Mouse (Mus musculus) hindbrain, embryonic 12.5 days (tissue): ENCODE measurements at regions not wholly inside any gene's neighbourhood (a gene's known extent, or its start where the extent isn't known, plus 50 kb on each side); places are given as distances from the start of the nearest gene placed in this dataset.
"Not testable (repeated sequence)": the region's sequence is repeated elsewhere in the genome, so short reads cannot be mapped to it uniquely, and the experiment has no call there.

ENCODE experiments used
- ATAC-seq: fragments of 200-750 bp; cut with Nextera tagmentation; 2 replicates; pipeline ENCODE4 v1.8.0; 2017; ENCODE audit warnings: moderate TSS enrichment; ENCODE audit not compliant: low FRiP score
- H3K27ac ChIP-seq: fragments of 300-500 bp; sonication (generic); 2 replicates; pipeline ENCODE4 v1.5.1; 2016; ENCODE audit warnings: mild to moderate bottlenecking
- H3K27me3 ChIP-seq: fragments of 300-500 bp; sonication (generic); 2 replicates; pipeline ENCODE4 v1.6.1; 2016; ENCODE audit warnings: mild to moderate bottlenecking
- H3K36me3 ChIP-seq: fragments of 300-500 bp; sonication (generic); 2 replicates; pipeline ENCODE4 v1.6.1; 2016; ENCODE audit warnings: mild to moderate bottlenecking
- H3K4me1 ChIP-seq: fragments of 300-500 bp; sonication (generic); 2 replicates; pipeline ENCODE4 v1.6.1; 2016
- H3K4me2 ChIP-seq: fragments of 300-500 bp; sonication (generic); replicated peaks from 2 replicates; pipeline ENCODE4 v1.6.1; 2016; ENCODE audit warnings: mild to moderate bottlenecking
- H3K4me3 ChIP-seq: fragments of 300-500 bp; sonication (generic); 2 replicates; pipeline ENCODE4 v1.5.1; 2016; ENCODE audit warnings: mild to moderate bottlenecking
- H3K9ac ChIP-seq: fragments of 300-500 bp; sonication (generic); 2 replicates; pipeline ENCODE4 v1.6.1; 2016; ENCODE audit warnings: mild to moderate bottlenecking, moderate library complexity
- H3K9me3 ChIP-seq: fragments of 300-500 bp; sonication (generic); replicated peaks from 2 replicates; pipeline ENCODE4 v1.6.1; 2016; ENCODE audit warnings: mild to moderate bottlenecking
- WGBS: fragments of 180-500 bp; shearing (Covaris S2); methylation state at CpG from one replicate; pipeline ENCODE4 v1.1.7; 2016; 5-methylcytosine and 5-hydroxymethylcytosine counted together

DNA sequence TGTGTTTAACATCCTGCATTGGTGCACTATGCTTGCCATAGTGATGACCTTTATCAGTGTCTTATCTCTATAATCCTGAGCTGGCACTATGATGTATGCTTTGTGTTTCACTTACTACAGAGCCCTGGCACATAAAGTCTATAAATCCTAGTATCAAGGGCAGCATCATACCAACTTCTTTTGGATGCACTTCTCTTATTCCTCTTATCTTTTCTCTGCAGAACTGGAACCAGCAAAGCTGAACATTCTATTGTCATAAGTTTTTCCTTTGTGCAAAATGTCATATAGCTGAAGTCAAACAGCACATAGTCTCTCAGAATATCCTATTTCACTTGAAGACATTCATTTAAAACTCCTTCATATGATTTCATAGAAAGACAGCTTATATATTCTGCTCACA lies 563.3 kb upstream of the Foxg1 start:
- no peak for ATAC-seq

DNA sequence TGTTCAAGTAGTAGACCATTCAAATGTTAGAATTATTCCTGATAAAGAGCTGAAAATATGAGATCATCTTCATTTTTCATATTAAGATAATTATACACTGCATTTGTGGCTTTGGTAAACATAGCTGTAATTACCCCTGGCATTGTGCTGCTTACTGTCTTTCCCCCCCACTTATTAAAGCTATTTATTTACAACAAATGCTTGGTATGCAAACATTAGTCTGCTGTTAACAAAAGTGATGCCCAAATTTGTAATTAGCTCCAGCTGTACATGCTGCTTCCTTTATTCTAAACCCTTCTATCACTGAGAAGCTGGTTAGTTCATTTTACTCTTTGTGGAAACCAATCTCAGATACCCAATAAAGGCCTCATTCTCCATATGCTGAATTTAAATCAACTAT lies 562.3 kb upstream of the Foxg1 start:
- no peak overlapping the region for H3K27ac ChIP-seq
- no peaks in the 10 kb centered on the region for H3K36me3 ChIP-seq
- H3K4me1 ChIP-seq: no peaks in the 10 kb centered on the region
- no peaks in the 10 kb centered on the region for H3K27me3 ChIP-seq
- no peak overlapping the region for H3K9ac ChIP-seq
- H3K4me2 ChIP-seq: no peak overlapping the region
- no peaks in the 10 kb centered on the region for H3K9me3 ChIP-seq
- H3K4me3 ChIP-seq: no peak overlapping the region
- no peak for ATAC-seq

More for the DNA sequence above, 563.3 kb upstream of the Foxg1 start:
- Histone ChIP-seq H3K4me2 (no peak overlapping the region), H3K9me3 (no peaks in the 10 kb centered on the region), H3K27ac (no peak overlapping the region), H3K4me1 (no peaks in the 10 kb centered on the region), H3K36me3 (no peaks in the 10 kb centered on the region), H3K27me3 (no peaks in the 10 kb centered on the region), H3K9ac (no peak overlapping the region), H3K4me3 (no peak overlapping the region)

DNA sequence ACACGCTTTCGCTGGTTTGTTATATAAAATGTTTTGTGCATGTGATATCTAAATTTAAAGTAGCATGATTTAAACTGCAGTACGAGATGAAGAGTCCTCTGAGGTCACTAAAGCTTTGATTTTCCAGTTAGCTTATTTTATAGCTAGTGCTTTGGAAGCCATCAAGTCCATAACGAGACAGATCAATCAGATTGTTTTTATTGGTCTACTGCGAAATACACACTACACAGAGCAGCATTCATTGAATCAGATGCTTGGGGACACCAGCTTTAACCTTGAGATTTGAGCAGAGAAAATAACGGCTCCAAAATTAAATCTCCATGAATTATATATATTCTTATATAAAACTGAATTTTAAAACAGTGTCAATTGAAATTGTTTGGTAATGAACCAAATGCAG lies 556.2 kb upstream of the Foxg1 start:
- WGBS: 83% methylated on average over 6 of the region's 6 CpGs
- ATAC-seq: no peak
- no peak overlapping the region for H3K4me3 ChIP-seq

GRCm38 (mm10) chr12:48853356-48853755 lies 529.1 kb upstream of the Foxg1 start:
- H3K9me3 ChIP-seq, H3K36me3 ChIP-seq, H3K4me2 ChIP-seq, H3K9ac ChIP-seq, ATAC-seq, H3K27me3 ChIP-seq, H3K27ac ChIP-seq, H3K4me3 ChIP-seq, H3K4me1 ChIP-seq: not testable (repeated sequence)
- WGBS: 85% methylated on average over 4 of the region's 4 CpGs

More for the DNA sequence above, 556.2 kb upstream of the Foxg1 start:
- H3K36me3 ChIP-seq: no peaks in the 10 kb centered on the region
- H3K27me3 ChIP-seq: no peaks in the 10 kb centered on the region
- H3K27ac ChIP-seq: no peak overlapping the region
- no peaks in the 10 kb centered on the region for H3K4me1 ChIP-seq
- H3K9ac ChIP-seq: no peak overlapping the region
- H3K9me3 ChIP-seq: no peaks in the 10 kb centered on the region
- no peak overlapping the region for H3K4me2 ChIP-seq

DNA sequence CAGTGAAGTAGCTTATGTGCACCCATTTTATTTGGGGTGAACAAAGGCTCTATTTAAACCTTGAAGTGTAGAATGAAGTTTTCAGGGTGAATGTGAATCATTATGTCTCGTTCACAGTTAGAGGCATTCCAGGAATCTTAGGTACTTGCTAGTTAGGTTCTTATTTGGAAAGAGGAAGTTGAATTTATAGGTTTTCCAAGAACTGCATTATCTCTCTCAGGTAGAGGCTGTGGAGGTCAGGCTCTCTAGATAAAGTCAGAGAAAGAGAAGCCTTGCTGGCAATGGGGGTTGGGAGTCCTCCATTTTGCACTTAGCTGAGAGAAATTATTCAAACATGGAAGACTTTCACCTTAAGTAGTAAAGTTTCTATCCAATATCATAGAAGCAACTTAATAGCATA lies 528.4 kb upstream of the Foxg1 start:
- Histone ChIP-seq H3K36me3 (no peaks in the 10 kb centered on the region), H3K4me2 (no peak overlapping the region), H3K9me3 (no peaks in the 10 kb centered on the region), H3K27me3 (no peaks in the 10 kb centered on the region), H3K27ac (no peak overlapping the region), H3K4me1 (no peaks in the 10 kb centered on the region), H3K9ac (no peak overlapping the region), H3K4me3 (no peak overlapping the region)
- 82% methylated on average over 1 of the region's 1 CpGs for WGBS
- no peak for ATAC-seq

- H3K36me3 ChIP-seq: no peaks in the 10 kb centered on the region
- H3K9me3 ChIP-seq: no peaks in the 10 kb centered on the region
- peaks cover 8% of the 10 kb centered on the region for H3K4me1 ChIP-seq
- no peak overlapping the region for H3K4me3 ChIP-seq
- no peak overlapping the region for H3K4me2 ChIP-seq
- WGBS: 26% methylated on average over 8 of the region's 8 CpGs
- peak overlapping the region; percentile 48; the same call in 1 of the 2 replicates for H3K27ac ChIP-seq
- H3K9ac ChIP-seq: no peak overlapping the region
- ATAC-seq: peak; percentile 77
- no peaks in the 10 kb centered on the region for H3K27me3 ChIP-seq
These were observed 504.0 kb upstream of the Foxg1 start for GRCm38 (mm10) chr12:48878244-48879031.
